Mouse (Mus musculus) right cerebral cortex, postnatal 25 days (tissue): Measurements from ENCODE around the gene Panx1.

Experiments used
- DNase-seq: peaks from one replicate; pipeline ENCODE4 v3.0.0; 2022

Gene Panx1

DNA sequence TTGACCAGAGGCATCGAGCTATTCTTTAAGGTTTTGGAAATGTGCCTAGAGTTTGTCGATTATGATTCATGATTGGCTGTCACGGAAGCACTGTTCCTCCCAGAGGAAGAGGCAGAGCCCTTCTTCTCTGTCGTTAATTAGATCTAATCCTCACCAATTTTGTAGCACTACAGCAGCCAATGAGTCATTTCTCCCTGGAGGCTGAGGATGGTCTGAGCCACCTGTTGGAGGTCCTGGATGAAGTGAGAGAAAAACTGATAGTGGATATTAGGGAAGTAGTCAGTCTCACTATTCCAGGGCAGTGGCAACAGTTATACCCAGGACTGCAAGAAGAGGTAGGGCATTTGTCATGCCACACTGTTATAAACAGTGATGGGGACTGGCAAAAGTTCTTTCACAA, 75.1 kb downstream of the Panx1 start:
- DNase-seq: no peak

DNA sequence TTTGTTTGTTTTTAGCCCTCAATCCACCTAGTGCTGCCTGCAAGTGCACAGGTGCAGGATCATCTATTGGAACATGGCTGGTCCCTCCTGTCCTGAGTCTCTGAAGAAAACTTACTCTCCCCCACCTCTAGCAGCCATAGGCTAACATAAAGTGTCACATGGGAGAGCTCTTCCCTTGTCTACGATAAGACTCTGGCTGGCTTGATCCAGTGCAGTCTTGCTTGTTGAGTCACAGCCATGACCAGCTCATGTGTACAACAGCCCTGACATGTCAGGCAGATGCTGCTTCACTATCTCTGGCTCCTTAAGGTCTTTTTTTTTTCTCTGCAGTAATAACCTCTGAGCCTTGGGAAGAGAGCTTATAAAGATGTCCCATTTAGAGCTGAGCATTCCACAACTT, 77.7 kb downstream of the Panx1 start:
- DNase-seq: no peak

DNA sequence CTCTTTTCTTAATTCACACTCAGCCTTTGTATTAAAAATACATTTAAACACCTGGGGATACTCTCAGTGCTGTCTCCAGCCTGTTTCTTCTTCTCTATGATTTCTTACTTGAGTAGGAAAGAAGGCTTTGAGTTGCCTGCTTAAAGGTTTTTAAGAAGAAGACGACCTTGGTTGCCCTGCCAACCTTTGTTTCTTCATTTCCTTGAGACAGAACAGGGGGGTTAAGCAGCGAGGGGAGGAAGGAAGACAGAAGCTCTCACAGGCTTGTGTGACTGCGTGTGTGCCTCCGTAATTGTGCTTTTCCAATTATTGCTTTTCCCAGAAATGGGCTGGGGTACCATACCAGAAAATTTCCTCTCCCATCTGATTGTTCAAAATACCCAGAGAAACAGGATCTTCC, 78.5 kb downstream of the Panx1 start:
- DNase-seq: no peak

DNA sequence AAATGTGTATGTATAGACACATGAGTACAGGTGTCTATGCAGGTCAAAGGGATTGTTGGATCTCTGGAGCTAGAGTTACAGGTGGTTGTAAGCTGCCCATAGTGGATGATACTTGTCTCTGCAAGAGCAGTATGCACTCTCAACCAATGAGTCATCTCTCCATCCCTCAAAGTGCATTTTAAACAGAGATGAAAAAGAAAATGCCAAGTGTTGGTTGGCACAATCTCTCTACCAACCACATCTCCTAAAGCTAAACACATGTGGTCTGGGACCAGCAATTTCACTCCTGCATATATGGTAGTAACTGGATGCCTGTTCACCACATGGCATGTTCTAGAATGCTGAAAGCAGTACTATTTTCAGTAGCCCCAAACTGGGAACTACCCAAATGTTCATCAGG, 79.9 kb downstream of the Panx1 start:
- no peak for DNase-seq

DNA sequence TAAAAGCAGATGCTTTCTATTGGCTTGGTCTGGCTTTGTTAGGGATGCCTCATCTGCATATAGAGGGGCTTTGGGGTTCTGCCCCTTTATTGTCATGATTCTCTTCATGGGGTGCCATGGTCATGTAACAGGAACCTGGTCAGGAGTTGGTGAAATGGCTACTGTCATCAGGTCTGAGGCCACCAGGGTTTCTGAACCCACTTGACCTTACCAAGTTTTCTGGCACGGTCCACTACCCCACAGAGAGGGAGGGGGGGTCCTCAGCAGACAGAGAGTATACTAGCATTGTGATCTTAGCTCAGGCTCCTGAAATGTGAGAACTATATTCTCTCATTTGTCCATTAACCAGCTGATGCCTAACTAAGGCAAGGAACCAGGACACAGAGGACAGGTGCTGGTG, 82.5 kb downstream of the Panx1 start:
- no peak for DNase-seq

DNA sequence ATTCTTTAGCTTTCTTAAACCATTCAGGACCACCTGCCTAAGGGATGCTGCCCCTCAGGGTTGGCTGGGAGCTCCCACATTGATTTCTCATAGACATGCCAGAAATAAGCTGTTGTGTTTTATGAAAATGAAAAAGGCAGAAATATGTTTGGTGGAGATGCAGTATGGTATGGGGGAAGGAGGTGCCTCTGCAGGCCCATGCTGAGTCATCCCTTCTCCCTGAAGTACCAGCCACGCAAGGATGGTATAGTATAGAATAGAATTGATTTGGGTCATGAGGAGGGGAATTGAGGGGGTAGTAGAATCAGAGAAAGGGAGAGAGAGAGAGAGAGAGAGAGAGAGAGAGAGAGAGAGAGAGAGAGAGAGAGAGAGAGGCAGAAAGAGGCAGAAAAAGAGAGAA, 90.6 kb downstream of the Panx1 start:
- DNase-seq: peak; percentile 8
